Mouse (Mus musculus) small intestine, adult 2 months (tissue): ENCODE data around the gene Gpx1. TPM values are rescaled to one million over a fixed set of nuclear protein-coding genes. Genes with fewer than 3 reads are reported as not detected.
"Not testable (repeated sequence)": the region's sequence is repeated elsewhere in the genome, so short reads cannot be mapped to it uniquely, and the experiment has no call there.

Experiments used
- H3K27ac ChIP-seq: fragments of 200-500 bp; 2 replicates; pipeline ENCODE4 v1.5.1; 2012; ENCODE audit warnings: low read depth, low read length, control low read depth, inconsistent platforms; ENCODE audit not compliant: insufficient read depth
- H3K27me3 ChIP-seq: fragments of 200-500 bp; 2 replicates; pipeline ENCODE4 v1.6.1; 2012; ENCODE audit warnings: mild to moderate bottlenecking, moderate library complexity, low read length, inconsistent platforms; ENCODE audit not compliant: control insufficient read depth, insufficient read depth
- H3K36me3 ChIP-seq: fragments of 200-500 bp; 2 replicates; pipeline ENCODE4 v1.6.1; 2012; ENCODE audit warnings: mild to moderate bottlenecking, low read length, control low read depth, inconsistent platforms; ENCODE audit not compliant: control insufficient read depth, insufficient read depth
- H3K4me1 ChIP-seq: fragments of 200-500 bp; 2 replicates; pipeline ENCODE4 v1.6.1; 2012; ENCODE audit warnings: low read length, inconsistent platforms, mixed read lengths; ENCODE audit not compliant: control insufficient read depth, insufficient read depth, insufficient read length
- H3K4me3 ChIP-seq: fragments of 200-500 bp; 2 replicates; pipeline ENCODE4 v1.5.1; 2012; ENCODE audit warnings: low read depth, mild to moderate bottlenecking, control low read depth, inconsistent platforms, low read length, moderate library complexity
- CTCF ChIP-seq: fragments of 200-500 bp; IDR thresholded peaks from 2 replicates; pipeline ENCODE4 v1.5.1; 2012; ENCODE audit warnings: low read depth, mild to moderate bottlenecking, control low read depth, inconsistent platforms, low read length, moderate library complexity, mixed read lengths; ENCODE audit not compliant: insufficient replicate concordance, insufficient read length; ENCODE audit errors: extremely low read depth
- POLR2A ChIP-seq: fragments of 200-500 bp; IDR thresholded peaks from 2 replicates; pipeline ENCODE4 v1.6.1; 2012; ENCODE audit warnings: low read depth, mild to moderate bottlenecking, control low read depth, inconsistent platforms, low read length, moderate library complexity
- WGBS: fragments of 180-500 bp; shearing (Covaris S2); methylation state at CpG from one replicate; pipeline ENCODE4 v1.1.7; 2018; 5-methylcytosine and 5-hydroxymethylcytosine counted together
- polyA plus RNA-seq: library from polyadenylated mRNA; depleted of rRNA; stranded (reverse); fragments of >200 nt; gene quantifications from 2 replicates; pipeline ENCODE4 v1.2.3, GENCODE M21; 2012

The Gpx1 gene
- polyA plus RNA-seq, 1 experiment, result 1,021 TPM

- H3K27me3 ChIP-seq, result no peaks in the 10 kb centered on the region
- WGBS, result 0% methylated on average over 1 of the region's 1 CpGs
These were observed 33.5 kb upstream of the Gpx1 start for GRCm38 (mm10) chr9:108305170-108305569.

GRCm38 (mm10) chr9:108305629-108306520 lies 32.8 kb upstream of the Gpx1 start, which contains the start of the genes Rhoa and Tcta:
Gene Rhoa (plus strand): TSS chr9:108306129.
Gene Tcta (minus strand): TSS chr9:108306160.
- H3K4me3 ChIP-seq, result peak within 1 kb of the TSS; percentile 93
- peaks cover 4% of the 10 kb centered on the region; the same call in 1 of the 2 replicates for H3K4me1 ChIP-seq
- peaks cover 21% of the 10 kb centered on the region for H3K36me3 ChIP-seq
- no peaks in the 10 kb centered on the region for H3K27me3 ChIP-seq
- WGBS, result under 1% methylated on average over 81 of the region's 81 CpGs
- H3K27ac ChIP-seq, result peak within 1 kb of the TSS; percentile 99
- TF ChIP-seq POLR2A (peak; percentile 92), CTCF (no peak)

More at GRCm38 (mm10) chr9:108305170-108305569, 33.5 kb upstream of the Gpx1 start:
- TF ChIP-seq POLR2A (no peak), CTCF (no peak)
- Histone ChIP-seq H3K4me3 (peak overlapping the region; percentile 87), H3K4me1 (peaks cover 3% of the 10 kb centered on the region; the same call in 1 of the 2 replicates), H3K36me3 (peaks cover 21% of the 10 kb centered on the region), H3K27ac (peak overlapping the region; percentile 96)

GRCm38 (mm10) chr9:108306571-108306980 lies 32.1 kb upstream of the Gpx1 start:
- H3K4me3 ChIP-seq, result peak overlapping the region; percentile 93
- WGBS, result under 1% methylated on average over 51 of the region's 51 CpGs
- H3K27ac ChIP-seq, result peak overlapping the region; percentile 99
- peaks cover 17% of the 10 kb centered on the region for H3K36me3 ChIP-seq
- H3K27me3 ChIP-seq, result no peaks in the 10 kb centered on the region
- no peak for TF ChIP-seq CTCF
- no peak for TF ChIP-seq POLR2A
- H3K4me1 ChIP-seq, result peaks cover 7% of the 10 kb centered on the region; the same call in 1 of the 2 replicates

- Histone ChIP-seq H3K36me3 (peaks cover 15% of the 10 kb centered on the region), H3K27me3 (no peaks in the 10 kb centered on the region), H3K27ac (peak overlapping the region; percentile 99), H3K4me3 (peak overlapping the region; percentile 93), H3K4me1 (peaks cover 7% of the 10 kb centered on the region; the same call in 1 of the 2 replicates)
- WGBS, result 1% methylated on average over 12 of the region's 12 CpGs
- no peak for TF ChIP-seq POLR2A
- TF ChIP-seq CTCF, result no peak
These were observed 31.5 kb upstream of the Gpx1 start for GRCm38 (mm10) chr9:108307021-108307807.

- Histone ChIP-seq H3K36me3 (peaks cover 9% of the 10 kb centered on the region), H3K4me1 (peaks cover 7% of the 10 kb centered on the region; the same call in 1 of the 2 replicates), H3K4me3 (no peak overlapping the region), H3K27me3 (no peaks in the 10 kb centered on the region), H3K27ac (no peak overlapping the region)
- 5% methylated on average over 2 of the region's 2 CpGs for WGBS
- no peak for TF ChIP-seq POLR2A
- no peak for TF ChIP-seq CTCF
These were observed 30.6 kb upstream of the Gpx1 start for GRCm38 (mm10) chr9:108308141-108308540.

- no peak overlapping the region for H3K4me3 ChIP-seq
- peaks cover 17% of the 10 kb centered on the region for H3K36me3 ChIP-seq
- 88% methylated on average over 3 of the region's 3 CpGs for WGBS
- no peaks in the 10 kb centered on the region for H3K4me1 ChIP-seq
- H3K27ac ChIP-seq, result no peak overlapping the region
- no peaks in the 10 kb centered on the region for H3K27me3 ChIP-seq
- no peak for TF ChIP-seq CTCF
- no peak for TF ChIP-seq POLR2A
These were observed 21.1 kb upstream of the Gpx1 start for GRCm38 (mm10) chr9:108317572-108317971.

GRCm38 (mm10) chr9:108318462-108318861 lies 20.2 kb upstream of the Gpx1 start:
- TF ChIP-seq POLR2A, result no peak
- no peak for TF ChIP-seq CTCF
- H3K36me3 ChIP-seq, result peaks cover 17% of the 10 kb centered on the region
- no peak overlapping the region for H3K4me3 ChIP-seq
- H3K27me3 ChIP-seq, result no peaks in the 10 kb centered on the region
- no peak overlapping the region for H3K27ac ChIP-seq
- no peaks in the 10 kb centered on the region for H3K4me1 ChIP-seq
- WGBS, result 76% methylated on average over 2 of the region's 2 CpGs

- H3K4me1 ChIP-seq, H3K27ac ChIP-seq, H3K4me3 ChIP-seq, H3K27me3 ChIP-seq: not testable (repeated sequence)
- peaks cover 16% of the 10 kb centered on the region for H3K36me3 ChIP-seq
- WGBS, result 84% methylated on average over 7 of the region's 7 CpGs
These were observed 16.6 kb upstream of the Gpx1 start for GRCm38 (mm10) chr9:108322054-108322453.
